Mouse (Mus musculus): ENCODE data around the gene Eva1a. TPM values are rescaled to one million over a fixed set of nuclear protein-coding genes. Genes with fewer than 3 reads are reported as not detected.

The Eva1a gene
- polyA plus RNA-seq, 1 experiment from 2014 or later, result 9.1 TPM

GRCm38 (mm10) chr6:82043634-82044033 is 2.8 kb downstream of the Eva1a start:
- DNase-seq (ENCODE audit: low spot score), result no peak
- WGBS, result 26% methylated on average over 4 of the region's 4 CpGs
- Histone ChIP-seq H3K9me3 (no peaks in the 10 kb centered on the region), H3K27me3 (replicated peaks; ENCODE audit: low read depth, poor library complexity, severe bottlenecking) (peaks cover 66% of the 10 kb centered on the region), H3K36me3 (replicated peaks) (no peaks in the 10 kb centered on the region), H3K27ac (replicated peaks) (no peak overlapping the region), H3K4me3 (peak overlapping the region; percentile 73), H3K4me1 (peaks cover 66% of the 10 kb centered on the region)

GRCm38 (mm10) chr6:82044509-82044908 is 3.7 kb downstream of the Eva1a start:
- Histone ChIP-seq H3K27ac (replicated peaks) (no peak overlapping the region), H3K27me3 (replicated peaks; ENCODE audit: low read depth, poor library complexity, severe bottlenecking) (peaks cover 63% of the 10 kb centered on the region), H3K4me3 (no peak overlapping the region), H3K9me3 (no peaks in the 10 kb centered on the region), H3K4me1 (peaks cover 61% of the 10 kb centered on the region), H3K36me3 (replicated peaks) (no peaks in the 10 kb centered on the region)
- WGBS, result 65% methylated on average over 4 of the region's 4 CpGs
- no peak for DNase-seq (ENCODE audit: low spot score)

- Histone ChIP-seq H3K4me1 (peaks cover 31% of the 10 kb centered on the region), H3K36me3 (replicated peaks) (no peaks in the 10 kb centered on the region), H3K9me3 (no peaks in the 10 kb centered on the region), H3K27ac (replicated peaks) (no peak overlapping the region), H3K4me3 (no peak overlapping the region), H3K27me3 (replicated peaks; ENCODE audit: low read depth, poor library complexity, severe bottlenecking) (peaks cover 43% of the 10 kb centered on the region)
- 28% methylated on average over 6 of the region's 6 CpGs for WGBS
- no peak for DNase-seq (ENCODE audit: low spot score)
Observed at GRCm38 (mm10) chr6:82047977-82048376, 7.1 kb downstream of the Eva1a start.

- peaks cover 16% of the 10 kb centered on the region for H3K4me1 ChIP-seq
- H3K27me3 ChIP-seq (replicated peaks; ENCODE audit: low read depth, poor library complexity, severe bottlenecking), result peaks cover 21% of the 10 kb centered on the region
- H3K27ac ChIP-seq (replicated peaks), result no peak overlapping the region
- no peak for DNase-seq (ENCODE audit: low spot score)
- H3K36me3 ChIP-seq (replicated peaks), result no peaks in the 10 kb centered on the region
- no peak overlapping the region for H3K4me3 ChIP-seq
- no peaks in the 10 kb centered on the region for H3K9me3 ChIP-seq
- 83% methylated on average over 9 of the region's 9 CpGs for WGBS
Observed at GRCm38 (mm10) chr6:82050201-82050600, 9.4 kb downstream of the Eva1a start.

GRCm38 (mm10) chr6:82051569-82051968 is 10.7 kb downstream of the Eva1a start:
- Histone ChIP-seq H3K4me1 (peaks cover 12% of the 10 kb centered on the region), H3K36me3 (replicated peaks) (no peaks in the 10 kb centered on the region), H3K27me3 (replicated peaks; ENCODE audit: low read depth, poor library complexity, severe bottlenecking) (peaks cover 11% of the 10 kb centered on the region; the same call in 1 of the 2 replicates), H3K9me3 (no peaks in the 10 kb centered on the region), H3K4me3 (no peak overlapping the region), H3K27ac (replicated peaks) (no peak overlapping the region)
- WGBS, result 83% methylated on average over 8 of the region's 8 CpGs
- DNase-seq (ENCODE audit: low spot score), result no peak

GRCm38 (mm10) chr6:82052047-82052725 is 11.3 kb downstream of the Eva1a start:
- Histone ChIP-seq H3K27ac (replicated peaks) (no peak overlapping the region), H3K4me3 (no peak overlapping the region), H3K4me1 (peaks cover 12% of the 10 kb centered on the region), H3K27me3 (replicated peaks; ENCODE audit: low read depth, poor library complexity, severe bottlenecking) (peaks cover 7% of the 10 kb centered on the region; the same call in 1 of the 2 replicates), H3K36me3 (replicated peaks) (no peaks in the 10 kb centered on the region), H3K9me3 (no peaks in the 10 kb centered on the region)
- 88% methylated on average over 6 of the region's 6 CpGs for WGBS
- DNase-seq (ENCODE audit: low spot score), result no peak

- no peak overlapping the region for H3K27ac ChIP-seq (replicated peaks)
- H3K36me3 ChIP-seq (replicated peaks), result no peaks in the 10 kb centered on the region
- DNase-seq (ENCODE audit: low spot score), result no peak
- H3K9me3 ChIP-seq, result no peaks in the 10 kb centered on the region
- peaks cover 7% of the 10 kb centered on the region; the same call in 1 of the 2 replicates for H3K27me3 ChIP-seq (replicated peaks; ENCODE audit: low read depth, poor library complexity, severe bottlenecking)
- 76% methylated on average over 2 of the region's 2 CpGs for WGBS
- peaks cover 12% of the 10 kb centered on the region for H3K4me1 ChIP-seq
- H3K4me3 ChIP-seq, result no peak overlapping the region
Observed at GRCm38 (mm10) chr6:82052726-82053118, 11.9 kb downstream of the Eva1a start.

GRCm38 (mm10) chr6:82054854-82055253 is 14.0 kb downstream of the Eva1a start:
- no peak overlapping the region for H3K27ac ChIP-seq (replicated peaks)
- H3K9me3 ChIP-seq, result no peaks in the 10 kb centered on the region
- no peaks in the 10 kb centered on the region for H3K27me3 ChIP-seq (replicated peaks; ENCODE audit: low read depth, poor library complexity, severe bottlenecking)
- peaks cover 4% of the 10 kb centered on the region; the same call in 1 of the 2 replicates for H3K4me1 ChIP-seq
- WGBS, result 74% methylated on average over 7 of the region's 7 CpGs
- no peak for DNase-seq (ENCODE audit: low spot score)
- H3K36me3 ChIP-seq (replicated peaks), result no peaks in the 10 kb centered on the region
- no peak overlapping the region for H3K4me3 ChIP-seq

- WGBS, result 87% methylated on average over 7 of the region's 7 CpGs
- Histone ChIP-seq H3K9me3 (no peaks in the 10 kb centered on the region), H3K36me3 (replicated peaks) (no peaks in the 10 kb centered on the region), H3K4me3 (no peak overlapping the region), H3K27ac (replicated peaks) (no peak overlapping the region), H3K4me1 (peaks cover 4% of the 10 kb centered on the region; the same call in 1 of the 2 replicates), H3K27me3 (replicated peaks; ENCODE audit: low read depth, poor library complexity, severe bottlenecking) (no peaks in the 10 kb centered on the region)
- no peak for DNase-seq (ENCODE audit: low spot score)
Observed at GRCm38 (mm10) chr6:82059896-82060295, 19.1 kb downstream of the Eva1a start.

- H3K27ac ChIP-seq (replicated peaks), result no peak overlapping the region
- H3K4me3 ChIP-seq, result no peak overlapping the region
- H3K9me3 ChIP-seq, result 0 out of 2 replicates have a peak, but pooled peaks cover 3% of the 10 kb centered on the region
- H3K36me3 ChIP-seq (replicated peaks), result no peaks in the 10 kb centered on the region
- no peaks in the 10 kb centered on the region; the same call in 1 of the 2 replicates for H3K4me1 ChIP-seq
- DNase-seq (ENCODE audit: low spot score), result no peak
- H3K27me3 ChIP-seq (replicated peaks; ENCODE audit: low read depth, poor library complexity, severe bottlenecking), result no peaks in the 10 kb centered on the region
- WGBS, result 87% methylated on average over 5 of the region's 5 CpGs
Observed at GRCm38 (mm10) chr6:82065230-82065629, 24.4 kb downstream of the Eva1a start.

GRCm38 (mm10) chr6:82066515-82067081 is 25.8 kb downstream of the Eva1a start:
- Histone ChIP-seq H3K4me1 (no peaks in the 10 kb centered on the region), H3K27ac (replicated peaks) (no peak overlapping the region), H3K27me3 (replicated peaks; ENCODE audit: low read depth, poor library complexity, severe bottlenecking) (no peaks in the 10 kb centered on the region), H3K36me3 (replicated peaks) (no peaks in the 10 kb centered on the region), H3K9me3 (0 out of 2 replicates have a peak, but pooled peaks cover 3% of the 10 kb centered on the region), H3K4me3 (no peak overlapping the region)
- no peak for DNase-seq (ENCODE audit: low spot score)
- WGBS, result 86% methylated on average over 8 of the region's 8 CpGs

GRCm38 (mm10) chr6:82070459-82070858 is 29.6 kb downstream of the Eva1a start:
- Histone ChIP-seq H3K4me1 (no peaks in the 10 kb centered on the region), H3K36me3 (replicated peaks) (no peaks in the 10 kb centered on the region), H3K9me3 (0 out of 2 replicates have a peak, but pooled peaks cover 3% of the 10 kb centered on the region), H3K4me3 (no peak overlapping the region), H3K27ac (replicated peaks) (no peak overlapping the region), H3K27me3 (replicated peaks; ENCODE audit: low read depth, poor library complexity, severe bottlenecking) (no peaks in the 10 kb centered on the region)
- 84% methylated on average over 6 of the region's 6 CpGs for WGBS
- no peak for DNase-seq (ENCODE audit: low spot score)

GRCm38 (mm10) chr6:82073011-82073410 is 32.2 kb downstream of the Eva1a start:
- WGBS, result 94% methylated on average over 2 of the region's 2 CpGs
- DNase-seq (ENCODE audit: low spot score), result no peak
- H3K27me3 ChIP-seq (replicated peaks; ENCODE audit: low read depth, poor library complexity, severe bottlenecking), result no peaks in the 10 kb centered on the region
- no peaks in the 10 kb centered on the region for H3K36me3 ChIP-seq (replicated peaks)
- H3K27ac ChIP-seq (replicated peaks), result no peak overlapping the region
- H3K4me3 ChIP-seq, result no peak overlapping the region
- H3K4me1 ChIP-seq, result no peaks in the 10 kb centered on the region
- H3K9me3 ChIP-seq, result no peaks in the 10 kb centered on the region

Measured in embryonic facial prominence, embryonic 10.5 days (tissue).